Mouse (Mus musculus) liver, adult (tissue): Measurements from ENCODE around the gene Olfr171.
"Not testable (repeated sequence)": the region's sequence is repeated elsewhere in the genome, so short reads cannot be mapped to it uniquely, and the experiment has no call there.

Source experiments
- GATA4 ChIP-seq: IDR thresholded peaks from 2 replicates; pipeline ENCODE4 v1.6.1; 2014; ENCODE audit warnings: mild to moderate bottlenecking, low read length; ENCODE audit not compliant: insufficient replicate concordance

Olfr171 gene

DNA sequence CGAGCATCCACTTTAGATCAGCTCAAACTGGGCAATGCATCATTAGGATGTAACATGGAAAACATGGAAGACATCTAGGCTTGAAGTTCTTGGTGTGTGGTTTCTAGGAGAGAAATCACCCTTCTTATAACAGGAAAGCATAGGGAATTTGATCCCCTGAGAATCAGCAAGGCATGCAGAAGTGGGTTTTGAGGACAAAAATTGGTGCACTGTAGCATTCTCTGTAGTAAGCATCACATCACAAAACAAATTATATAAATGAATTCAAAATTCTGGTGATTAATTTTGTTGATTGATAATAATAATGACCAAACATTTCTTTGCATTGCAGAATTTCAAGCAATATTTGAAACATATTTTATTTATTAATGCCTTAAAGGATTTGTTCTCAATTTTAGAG lies at the start of gene Olfr171:
Gene Olfr171, minus strand, starts transcription at position 101 of the 400 bp plus-strand sequence.
- no peak for TF ChIP-seq GATA4

- no peak for TF ChIP-seq GATA4
Measured at GRCm38 (mm10) chr16:19670768-19671357, 41.1 kb upstream of the Olfr171 start.

- TF ChIP-seq GATA4, result no peak
Measured at GRCm38 (mm10) chr16:19666312-19666711, 36.6 kb upstream of the Olfr171 start.

DNA sequence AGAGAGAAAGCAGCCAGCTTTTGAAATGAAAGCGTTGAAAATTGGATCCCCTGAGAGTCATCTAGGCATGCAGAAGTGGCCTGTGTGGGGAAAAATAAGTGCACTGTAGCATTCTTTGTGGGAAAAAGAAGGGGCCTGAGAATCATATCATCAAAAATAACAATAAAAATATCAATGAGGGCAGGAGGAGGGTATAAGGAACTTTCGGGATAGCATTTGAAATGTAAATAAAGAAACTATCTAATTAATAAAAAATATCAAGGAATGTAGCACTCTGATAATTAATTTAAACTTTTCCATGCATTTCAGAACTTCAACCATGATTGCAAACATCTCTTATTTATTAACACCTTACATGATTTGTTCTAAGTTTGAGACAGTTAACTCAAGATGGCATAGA lies 17.9 kb downstream of the Olfr171 start, which contains the start of gene Olfr170:
Gene Olfr170, minus strand, starts transcription at position 101 of the 400 bp plus-strand sequence.
- TF ChIP-seq GATA4, result not testable (repeated sequence)

DNA sequence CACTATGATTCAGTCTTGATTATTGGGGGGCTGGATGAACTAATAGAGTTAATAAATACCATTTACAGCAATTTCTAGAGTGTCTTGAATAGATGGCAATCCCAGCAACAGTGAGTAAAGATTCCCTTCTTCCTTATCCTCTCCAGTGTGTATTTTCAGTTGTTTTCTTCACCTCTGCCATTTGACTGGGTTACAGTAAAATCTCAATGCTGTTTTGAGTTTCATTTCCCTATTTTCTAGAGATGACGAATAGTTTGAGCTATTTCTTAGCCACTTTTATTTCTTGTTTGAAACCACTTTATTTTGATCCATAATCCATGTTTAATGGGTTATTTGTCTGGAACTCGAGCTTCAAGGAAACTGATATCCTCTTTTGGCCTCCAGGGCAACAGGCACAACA lies 26.6 kb downstream of the Olfr171 start:
- no peak for TF ChIP-seq GATA4
